Mouse (Mus musculus): Measurements from ENCODE around the gene Myl9.

The Myl9 gene

GRCm38 (mm10) chr2:156774738-156775454, at the start of gene Myl9:
Myl9 (plus strand) TSS chr2:156775420.
- no peak for DNase-seq

- no peak for DNase-seq
These were observed 48.9 kb upstream of the Myl9 start for GRCm38 (mm10) chr2:156726344-156726743.

- DNase-seq, result peak; percentile 50
These were observed 48.3 kb upstream of the Myl9 start for GRCm38 (mm10) chr2:156726878-156727277.

GRCm38 (mm10) chr2:156729537-156730469, 45.4 kb upstream of the Myl9 start:
- no peak for DNase-seq

- DNase-seq, result no peak
These were observed 44.7 kb upstream of the Myl9 start for GRCm38 (mm10) chr2:156730501-156730921.

- no peak for DNase-seq
These were observed 43.6 kb upstream of the Myl9 start for GRCm38 (mm10) chr2:156731592-156731991.

- DNase-seq, result peak; percentile 83
These were observed 43.1 kb upstream of the Myl9 start for GRCm38 (mm10) chr2:156732109-156732508.

GRCm38 (mm10) chr2:156735761-156736335, 39.4 kb upstream of the Myl9 start:
- no peak for DNase-seq

- no peak for DNase-seq
These were observed 38.4 kb upstream of the Myl9 start for GRCm38 (mm10) chr2:156736846-156737245.

- DNase-seq, result no peak
These were observed 37.2 kb upstream of the Myl9 start for GRCm38 (mm10) chr2:156737976-156738375.

GRCm38 (mm10) chr2:156741265-156741664, 34.0 kb upstream of the Myl9 start:
- DNase-seq, result no peak

- no peak for DNase-seq
These were observed 33.2 kb upstream of the Myl9 start for GRCm38 (mm10) chr2:156741998-156742397.

GRCm38 (mm10) chr2:156743248-156743647, 32.0 kb upstream of the Myl9 start:
- DNase-seq, result no peak

GRCm38 (mm10) chr2:156744414-156744813, 30.8 kb upstream of the Myl9 start:
- DNase-seq, result no peak

- DNase-seq, result no peak
These were observed 27.9 kb upstream of the Myl9 start for GRCm38 (mm10) chr2:156747315-156747714.

- DNase-seq, result no peak
These were observed 25.5 kb upstream of the Myl9 start for GRCm38 (mm10) chr2:156749687-156750086.

GRCm38 (mm10) chr2:156756937-156757336, 18.3 kb upstream of the Myl9 start:
- DNase-seq, result no peak

- no peak for DNase-seq
These were observed 14.2 kb upstream of the Myl9 start for GRCm38 (mm10) chr2:156760843-156761505.

- DNase-seq, result no peak
These were observed 13.5 kb upstream of the Myl9 start for GRCm38 (mm10) chr2:156761521-156762278.

GRCm38 (mm10) chr2:156762499-156762898, 12.7 kb upstream of the Myl9 start:
- peak; percentile 55 for DNase-seq

- DNase-seq, result no peak
These were observed 12.1 kb upstream of the Myl9 start for GRCm38 (mm10) chr2:156763101-156763500.

- no peak for DNase-seq
These were observed 11.2 kb upstream of the Myl9 start for GRCm38 (mm10) chr2:156764022-156764421.
